Mouse (Mus musculus) megakaryocyte-erythroid progenitor cell, adult 5-6 weeks (primary cell): ENCODE results near the gene Hps4. TPM values are rescaled to one million over a fixed set of nuclear protein-coding genes. Genes with fewer than 3 reads are reported as not detected.

ENCODE experiments used
- ATAC-seq: replicated peaks from 2 replicates; pipeline ENCODE4 v1.8.0; 2016; ENCODE audit warnings: mild to moderate bottlenecking, inconsistent platforms; ENCODE audit not compliant: severe bottlenecking, poor library complexity, low FRiP score, low TSS enrichment
- total RNA-seq, 2 experiments: library from RNA; stranded (forward) in 1 of 2; stranded (reverse) in 1 of 2; fragments of 200-1000, 215-1000 nt in 1 of 2; fragments of >200 nt in 1 of 2; fragmentation: Nextera tagmentation in 1 of 2; gene quantifications; 2 replicates each; pipeline ENCODE4 v1.2.3; 2014 to 2017

Gene Hps4
- total RNA-seq, 2 experiments from 2014 or later: 5.9 to 41.1 TPM

GRCm38 (mm10) chr5:112359520-112359919 lies 16.6 kb downstream of the Hps4 start:
- ATAC-seq: peak; percentile 81

DNA sequence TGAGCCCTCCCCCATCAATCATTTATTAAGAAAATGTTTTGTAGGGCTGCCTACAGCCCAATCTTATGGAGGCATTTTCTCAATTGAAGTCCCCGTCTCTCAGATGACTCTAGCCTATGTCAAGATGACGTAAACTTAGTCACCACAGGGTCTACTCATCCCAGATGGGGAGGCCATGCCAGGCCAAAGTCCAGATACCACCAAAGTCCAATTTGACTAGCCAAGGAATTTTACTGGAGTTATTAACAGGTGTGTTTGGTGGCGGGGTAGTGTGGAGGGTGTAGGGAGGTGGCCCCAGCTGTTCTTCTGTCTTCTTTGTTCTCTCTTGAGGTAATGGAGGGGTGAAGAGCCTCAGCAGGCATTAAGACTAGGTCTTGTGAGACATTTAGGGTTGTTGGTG lies 17.2 kb downstream of the Hps4 start:
- ATAC-seq: no peak

DNA sequence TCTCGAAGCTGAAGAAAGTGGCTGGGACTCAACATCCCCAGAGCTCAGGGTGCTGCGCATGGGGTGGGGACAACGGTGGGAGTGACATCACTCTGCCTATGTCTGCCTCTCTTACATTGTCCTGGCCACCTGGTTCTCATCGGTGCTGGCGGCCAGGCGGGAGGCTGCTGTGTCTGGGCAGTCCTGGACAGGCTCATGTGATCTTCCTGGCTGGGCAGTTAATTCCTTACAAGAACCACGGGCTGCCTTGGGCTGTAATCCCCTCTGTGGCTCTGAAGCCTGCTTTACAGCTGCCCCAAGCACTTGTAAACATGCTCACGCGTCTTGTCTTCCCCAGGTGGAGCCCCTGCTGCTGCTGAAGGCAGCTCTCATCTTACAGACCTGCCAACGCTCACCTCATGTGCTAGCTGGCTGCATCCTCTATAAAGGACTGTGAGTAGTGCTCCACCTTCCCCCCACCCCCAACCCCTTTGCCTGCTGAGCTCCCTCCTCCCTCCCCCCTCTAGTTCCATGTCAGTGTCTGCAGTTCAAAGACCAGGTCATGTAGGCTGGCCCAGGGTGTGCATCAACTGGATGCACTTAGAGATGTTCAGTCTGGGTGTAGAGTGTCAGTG lies 21.4 kb downstream of the Hps4 start:
- no peak for ATAC-seq

DNA sequence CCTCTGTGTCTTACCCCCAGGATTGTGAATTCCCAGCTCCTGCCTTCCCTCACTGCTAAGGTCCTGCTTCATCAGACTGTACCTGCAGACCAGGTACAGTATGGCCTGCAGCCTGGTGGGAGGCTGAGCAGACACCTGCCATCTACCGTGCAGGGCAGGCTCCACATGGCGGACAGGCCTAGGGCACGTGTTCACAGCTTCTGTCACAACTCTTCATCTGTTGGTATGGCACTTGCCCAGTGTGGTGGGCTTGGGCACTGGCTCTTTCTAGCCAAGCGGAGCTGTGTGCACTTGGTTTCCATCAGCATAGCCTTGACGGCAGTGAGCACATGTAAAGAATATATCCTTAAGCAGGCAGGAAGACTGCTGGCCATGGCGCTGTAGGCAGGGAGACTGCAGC lies 24.0 kb downstream of the Hps4 start:
- ATAC-seq: no peak

GRCm38 (mm10) chr5:112367338-112367737 lies 24.5 kb downstream of the Hps4 start:
- no peak for ATAC-seq

GRCm38 (mm10) chr5:112367929-112368328 lies 25.0 kb downstream of the Hps4 start:
- ATAC-seq: no peak

DNA sequence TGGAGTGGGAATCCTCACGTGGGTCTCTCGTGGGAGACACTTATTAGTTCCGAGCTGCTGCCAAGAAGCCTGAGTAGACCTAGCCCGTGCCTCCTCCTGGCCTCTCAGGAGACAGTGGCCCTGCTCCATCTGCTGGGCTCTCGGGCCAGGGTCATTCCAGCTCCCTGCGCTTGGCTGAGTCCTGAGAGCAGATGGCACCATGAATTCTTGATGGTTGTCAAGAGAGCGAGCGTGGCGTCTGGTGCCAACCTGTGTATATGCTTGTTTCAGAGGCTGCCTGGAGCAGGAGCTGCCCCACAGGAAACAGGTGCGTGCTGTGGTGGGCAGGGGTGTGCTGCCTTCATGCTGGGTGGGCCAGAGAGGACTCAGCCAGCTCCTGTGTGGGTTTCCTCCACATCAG lies 25.8 kb downstream of the Hps4 start:
- no peak for ATAC-seq

- no peak for ATAC-seq
Measured at GRCm38 (mm10) chr5:112369326-112369725, 26.4 kb downstream of the Hps4 start.

DNA sequence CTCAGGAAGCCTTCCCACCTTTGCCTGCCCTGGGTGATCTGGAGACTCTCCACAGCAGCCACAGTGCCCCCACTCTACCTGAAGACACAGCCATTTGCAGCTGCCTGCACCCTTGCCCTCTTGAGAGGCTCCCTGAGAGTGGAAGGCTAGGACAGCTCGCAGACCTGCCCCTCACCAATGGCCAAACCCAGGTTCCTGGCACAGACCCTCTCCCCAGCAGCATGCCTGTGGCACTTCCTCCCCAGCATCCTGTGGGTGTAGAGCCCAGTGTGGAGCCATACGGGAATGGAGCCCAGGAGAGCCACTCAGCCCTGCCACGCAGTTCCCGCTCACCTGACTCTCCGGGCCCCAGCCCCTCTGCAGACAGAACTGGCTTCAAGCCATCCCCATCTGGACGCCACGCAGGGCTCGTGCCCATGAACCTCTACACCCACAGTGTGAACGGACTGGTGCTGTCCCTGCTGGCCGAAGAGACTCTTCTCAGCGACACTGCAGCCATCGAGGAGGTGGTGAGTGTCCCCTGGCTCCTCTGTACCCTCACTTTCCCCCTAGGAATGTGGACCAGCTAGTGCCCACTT lies 27.4 kb downstream of the Hps4 start:
- ATAC-seq: no peak

DNA sequence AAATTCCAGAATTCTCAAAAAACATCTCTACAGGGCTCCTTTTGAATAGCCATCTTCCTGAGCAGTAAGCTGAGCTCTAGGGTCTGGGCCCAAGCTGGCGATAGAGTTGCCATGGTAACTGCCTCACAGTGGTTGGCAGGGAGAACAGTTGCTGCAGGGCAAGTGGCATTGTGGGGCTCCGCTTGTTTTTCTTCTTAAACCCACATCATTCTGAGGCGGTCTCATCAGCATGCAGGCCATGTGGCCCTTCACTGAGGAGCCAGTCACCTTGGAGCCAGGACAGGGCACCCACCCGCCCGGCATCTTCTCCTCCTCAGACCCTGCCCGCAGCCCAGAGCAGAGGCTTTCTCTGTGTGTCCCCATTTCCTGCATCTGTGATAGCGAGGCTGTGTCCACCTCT lies 29.1 kb downstream of the Hps4 start:
- no peak for ATAC-seq

- ATAC-seq: peak; percentile 58
Measured at GRCm38 (mm10) chr5:112376111-112376510, 33.2 kb downstream of the Hps4 start.

DNA sequence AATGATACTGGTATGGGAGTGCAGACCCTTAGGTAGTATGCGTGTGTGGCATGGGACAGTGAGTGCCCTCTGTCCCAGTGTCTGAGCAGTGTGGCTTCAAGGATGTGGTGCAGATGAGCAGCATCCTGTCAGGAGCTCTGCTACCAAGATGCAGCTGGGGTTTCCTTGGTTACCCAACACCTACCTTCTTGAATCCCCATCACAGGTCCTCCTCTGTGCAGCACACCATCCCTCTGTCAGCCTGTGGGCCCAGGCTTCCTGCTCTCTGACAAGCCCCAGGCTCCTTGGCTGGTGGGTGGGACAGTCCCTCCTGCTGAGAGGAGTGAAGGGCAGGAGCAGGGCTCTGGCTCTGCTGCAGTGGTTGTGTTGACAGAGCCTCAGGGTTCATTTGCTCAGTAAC lies 34.5 kb downstream of the Hps4 start:
- no peak for ATAC-seq

GRCm38 (mm10) chr5:112378716-112379115 lies 35.8 kb downstream of the Hps4 start:
- ATAC-seq: no peak

GRCm38 (mm10) chr5:112381154-112381553 lies 38.3 kb downstream of the Hps4 start:
- no peak for ATAC-seq

DNA sequence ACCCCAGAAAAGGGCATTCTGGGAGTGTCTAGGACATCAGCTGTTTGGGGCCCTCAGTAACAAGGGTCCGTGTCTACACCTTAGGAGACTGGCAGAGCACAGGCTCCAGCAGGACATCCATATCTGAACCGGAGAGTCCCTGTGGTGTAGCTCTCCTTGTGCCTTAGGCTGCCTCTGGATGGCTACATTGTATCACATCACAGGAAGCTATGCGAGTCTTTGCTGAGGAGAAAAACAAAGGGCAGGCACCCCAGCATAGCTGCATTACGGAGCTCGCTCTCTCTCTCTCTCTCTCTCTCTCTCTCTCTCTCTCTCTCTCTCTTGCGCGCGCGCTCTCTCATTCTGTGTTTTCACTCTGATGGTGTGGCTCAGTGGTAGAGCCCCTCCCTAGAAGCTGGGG lies 39.2 kb downstream of the Hps4 start:
- no peak for ATAC-seq

GRCm38 (mm10) chr5:112382641-112383330 lies 39.9 kb downstream of the Hps4 start:
- no peak for ATAC-seq

- peak; percentile 41 for ATAC-seq
Measured at GRCm38 (mm10) chr5:112384805-112385472, 42.1 kb downstream of the Hps4 start.

DNA sequence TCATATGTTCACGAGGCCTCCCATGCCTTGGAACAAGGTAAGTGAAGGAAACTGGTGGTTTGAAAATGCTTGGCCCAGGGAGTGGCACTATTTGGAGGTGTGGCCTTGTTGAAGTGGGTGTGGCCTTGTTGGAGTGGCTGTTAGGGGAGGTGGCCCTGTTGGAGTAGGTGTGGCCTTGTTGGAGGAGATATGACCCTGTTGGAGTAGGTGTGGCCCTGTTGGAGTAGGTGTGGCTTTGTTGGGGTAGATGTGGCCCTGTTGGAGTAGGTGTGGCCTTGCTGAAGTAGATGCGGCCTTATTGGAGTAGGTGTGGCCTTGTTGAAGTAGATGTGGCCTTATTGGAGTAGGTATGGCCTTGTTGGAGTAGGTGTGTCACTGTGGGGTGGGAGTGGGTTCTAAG lies 43.1 kb downstream of the Hps4 start:
- peak; percentile 60 for ATAC-seq

GRCm38 (mm10) chr5:112389352-112389751 lies 46.5 kb downstream of the Hps4 start:
- no peak for ATAC-seq

DNA sequence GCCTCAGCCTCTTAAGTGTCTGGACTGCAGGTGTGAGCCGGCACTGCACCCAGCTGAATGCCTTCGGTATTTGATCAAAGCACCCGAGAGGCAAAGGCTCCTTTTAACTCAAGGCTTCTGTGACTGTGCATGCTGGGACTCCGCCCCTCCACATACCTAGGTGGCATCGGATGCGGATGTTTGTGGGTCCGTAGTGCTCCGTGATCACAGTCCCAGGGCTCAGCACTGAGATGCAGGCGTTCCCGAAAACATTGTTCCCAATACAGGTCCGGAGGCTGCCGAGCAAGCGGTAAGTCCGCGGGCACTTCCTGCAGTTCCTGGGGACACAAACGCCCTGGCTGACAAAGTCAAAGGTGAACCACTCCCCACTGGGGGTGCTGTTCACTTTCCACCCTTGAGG lies 48.1 kb downstream of the Hps4 start:
- ATAC-seq: no peak
